Mouse (Mus musculus) MEL (cell line): ENCODE results near the gene Zic4. TPM values are rescaled to one million over a fixed set of nuclear protein-coding genes. Genes with fewer than 3 reads are reported as not detected.

Experiments
- DNase-seq: peaks from one replicate; pipeline ENCODE4 v3.0.0; 2011; ENCODE audit warnings: low read depth, low spot score
- H3K27ac ChIP-seq: 2 replicates; pipeline ENCODE4 v1.5.1; 2012; ENCODE audit warnings: low read depth, mild to moderate bottlenecking, control low read depth, low read length, moderate library complexity; ENCODE audit not compliant: control insufficient read depth
- H3K27me3 ChIP-seq, 2 experiments: fragments of 150-350 bp in 1 of 2; sonication (generic) in 1 of 2; 2 replicates each; pipeline ENCODE4 v1.6.1; 2012; ENCODE audit warnings: low read length in 2 of 2, mild to moderate bottlenecking in 2 of 2, improper control_type of control experiment in 1 of 2, moderate library complexity in 1 of 2; ENCODE audit not compliant: insufficient read depth in 2 of 2, control insufficient read depth in 1 of 2
- H3K36me3 ChIP-seq, 2 experiments: 2 replicates each; pipeline ENCODE4 v1.6.1; 2012 to 2014; ENCODE audit warnings: low read length in 2 of 2, improper control_type of control experiment in 1 of 2, inconsistent platforms in 1 of 2, mild to moderate bottlenecking in 1 of 2; ENCODE audit not compliant: insufficient read depth in 2 of 2, control insufficient read depth in 1 of 2
- H3K4me1 ChIP-seq, 2 experiments: fragments of 150-350 bp in 1 of 2; sonication (generic) in 1 of 2; 2 replicates each; pipeline ENCODE4 v1.6.1; 2012; ENCODE audit warnings: low read length in 2 of 2, improper control_type of control experiment in 1 of 2, mild to moderate bottlenecking in 1 of 2; ENCODE audit not compliant: insufficient read depth in 2 of 2, control insufficient read depth in 1 of 2
- H3K4me3 ChIP-seq, 2 experiments: fragments of 150-350 bp in 1 of 2; sonication (generic) in 1 of 2; 2 replicates each; pipeline ENCODE4 v1.5.1; 2012; ENCODE audit warnings: low read depth in 2 of 2, low read length in 2 of 2, mild to moderate bottlenecking in 2 of 2, moderate library complexity in 2 of 2, control low read depth in 1 of 2, improper control_type of control experiment in 1 of 2; ENCODE audit not compliant: control insufficient read depth in 1 of 2, insufficient read depth in 1 of 2
- H3K79me2 ChIP-seq: 2 replicates; pipeline ENCODE4 v1.6.1; 2012; ENCODE audit warnings: mild to moderate bottlenecking, low read length, moderate library complexity; ENCODE audit not compliant: control insufficient read depth, poor library complexity, insufficient read depth
- H3K9ac ChIP-seq: 2 replicates; pipeline ENCODE4 v1.6.1; 2012; ENCODE audit warnings: low read depth, mild to moderate bottlenecking, control low read depth, low read length, moderate library complexity; ENCODE audit not compliant: control insufficient read depth, poor library complexity, severe bottlenecking
- H3K9me3 ChIP-seq: fragments of 150-350 bp; sonication (generic); replicated peaks from 2 replicates; pipeline ENCODE4 v1.6.1; 2012; ENCODE audit warnings: mild to moderate bottlenecking, low read length, improper control_type of control experiment, moderate library complexity; ENCODE audit not compliant: insufficient read depth
- CHD1 ChIP-seq: IDR thresholded peaks from 2 replicates; pipeline ENCODE4 v1.6.1; 2012; ENCODE audit warnings: low read depth, mild to moderate bottlenecking, inconsistent platforms, low read length, improper control_type of control experiment
- CTCF ChIP-seq, 3 experiments: IDR thresholded peaks in 2 of 3; conservative IDR thresholded peaks in 1 of 3; 2 replicates each; pipeline ENCODE4 v1.5.1; 2011 to 2012; ENCODE audit warnings: low read length in 3 of 3, low read depth in 2 of 3, mild to moderate bottlenecking in 2 of 3, improper control_type of control experiment in 1 of 3, inconsistent platforms in 1 of 3, mixed read lengths in 1 of 3, moderate library complexity in 1 of 3; ENCODE audit not compliant: control insufficient read depth in 1 of 3, insufficient read depth in 1 of 3, poor library complexity in 1 of 3, severe bottlenecking in 1 of 3
- E2F4 ChIP-seq: IDR thresholded peaks from 2 replicates; pipeline ENCODE4 v1.6.1; 2011; ENCODE audit warnings: low read depth, low read length, improper control_type of control experiment, borderline replicate concordance
- ELF1 ChIP-seq: IDR thresholded peaks from 2 replicates; pipeline ENCODE4 v1.6.1; 2014; ENCODE audit warnings: low read depth, mild to moderate bottlenecking, inconsistent platforms, low read length, improper control_type of control experiment, moderate library complexity
- EP300 ChIP-seq, 2 experiments: IDR thresholded peaks; 2 replicates each; pipeline ENCODE4 v1.6.1; 2011; ENCODE audit warnings: improper control_type of control experiment in 2 of 2, low read length in 2 of 2, low read depth in 1 of 2, mild to moderate bottlenecking in 1 of 2
- ETS1 ChIP-seq: IDR thresholded peaks from 2 replicates; pipeline ENCODE4 v1.6.1; 2012; ENCODE audit warnings: low read depth, mild to moderate bottlenecking, inconsistent platforms, low read length, improper control_type of control experiment, moderate library complexity
- JUND ChIP-seq: IDR thresholded peaks from 2 replicates; pipeline ENCODE4 v1.6.1; 2011; ENCODE audit warnings: low read depth, mild to moderate bottlenecking, improper control_type of control experiment, low read length
- MAX ChIP-seq: IDR thresholded peaks from 2 replicates; pipeline ENCODE4 v1.6.1; 2011; ENCODE audit warnings: low read length, improper control_type of control experiment
- MAZ ChIP-seq: IDR thresholded peaks from 2 replicates; pipeline ENCODE4 v1.6.1; 2012; ENCODE audit warnings: low read depth, mild to moderate bottlenecking, inconsistent platforms, low read length, improper control_type of control experiment
- MEF2A ChIP-seq: IDR thresholded peaks from 2 replicates; pipeline ENCODE4 v1.6.1; 2014; ENCODE audit warnings: low read depth, mild to moderate bottlenecking, inconsistent platforms, low read length, improper control_type of control experiment; ENCODE audit not compliant: poor library complexity, insufficient replicate concordance, severe bottlenecking; ENCODE audit errors: extremely low read depth
- MXI1 ChIP-seq: IDR thresholded peaks from 2 replicates; pipeline ENCODE4 v1.6.1; 2011; ENCODE audit warnings: mild to moderate bottlenecking, low read depth, low read length, improper control_type of control experiment
- MYB ChIP-seq: IDR thresholded peaks from 2 replicates; pipeline ENCODE4 v1.6.1; 2011; ENCODE audit warnings: mild to moderate bottlenecking, low read depth, low read length, improper control_type of control experiment
- NELFE ChIP-seq: IDR thresholded peaks from 2 replicates; pipeline ENCODE4 v1.6.1; 2011; ENCODE audit warnings: low read depth, low read length, improper control_type of control experiment
- POLR2A ChIP-seq, 2 experiments: IDR thresholded peaks; 2 replicates each; pipeline ENCODE4 v1.6.1; 2011 to 2012; ENCODE audit warnings: low read length in 2 of 2, mild to moderate bottlenecking in 2 of 2, control low read depth in 1 of 2, improper control_type of control experiment in 1 of 2, low read depth in 1 of 2, moderate library complexity in 1 of 2; ENCODE audit not compliant: control insufficient read depth in 1 of 2, insufficient read depth in 1 of 2, poor library complexity in 1 of 2
- POLR2AphosphoS2 ChIP-seq: IDR thresholded peaks from 2 replicates; pipeline ENCODE4 v1.6.1; 2011; ENCODE audit warnings: low read length, improper control_type of control experiment
- POLR2AphosphoS5 ChIP-seq: IDR thresholded peaks from 2 replicates; pipeline ENCODE4 v1.6.1; 2012; ENCODE audit warnings: low read depth, borderline replicate concordance, mild to moderate bottlenecking, inconsistent platforms, low read length, moderate library complexity, mixed read lengths
- SIN3A ChIP-seq: IDR thresholded peaks from 2 replicates; pipeline ENCODE4 v1.6.1; 2012; ENCODE audit warnings: low read length, improper control_type of control experiment, inconsistent platforms
- TCF12 ChIP-seq: IDR thresholded peaks from 2 replicates; pipeline ENCODE4 v1.6.1; 2014; ENCODE audit warnings: low read depth, mild to moderate bottlenecking, inconsistent platforms, low read length, improper control_type of control experiment, moderate library complexity
- UBTF ChIP-seq: IDR thresholded peaks from 2 replicates; pipeline ENCODE4 v1.6.1; 2012; ENCODE audit warnings: low read depth, mild to moderate bottlenecking, inconsistent platforms, low read length, improper control_type of control experiment, moderate library complexity, borderline replicate concordance; ENCODE audit not compliant: insufficient read depth
- USF1 ChIP-seq: IDR thresholded peaks from 2 replicates; pipeline ENCODE4 v1.6.1; 2014; ENCODE audit warnings: low read depth, mild to moderate bottlenecking, inconsistent platforms, low read length, improper control_type of control experiment, moderate library complexity
- USF2 ChIP-seq, 2 experiments: IDR thresholded peaks; 2 replicates each; pipeline ENCODE4 v1.6.1; 2011 to 2012; ENCODE audit warnings: improper control_type of control experiment in 2 of 2, low read length in 2 of 2, borderline replicate concordance in 1 of 2, inconsistent platforms in 1 of 2, low read depth in 1 of 2, mild to moderate bottlenecking in 1 of 2; ENCODE audit not compliant: insufficient read depth in 1 of 2
- ZC3H11A ChIP-seq: IDR thresholded peaks from 2 replicates; pipeline ENCODE4 v1.6.1; 2012; ENCODE audit warnings: low read depth, mild to moderate bottlenecking, inconsistent platforms, low read length, improper control_type of control experiment
- ZMIZ1 ChIP-seq: IDR thresholded peaks from 2 replicates; pipeline ENCODE4 v1.6.1; 2012; ENCODE audit warnings: low read depth, mild to moderate bottlenecking, inconsistent platforms, low read length, improper control_type of control experiment, moderate library complexity
- ZNF384 ChIP-seq: IDR thresholded peaks from 2 replicates; pipeline ENCODE4 v1.6.1; 2012; ENCODE audit warnings: low read depth, mild to moderate bottlenecking, inconsistent platforms, low read length, improper control_type of control experiment
- polyA plus RNA-seq, 2 experiments: library from polyadenylated mRNA; stranded (reverse) in 1 of 2; unstranded in 1 of 2; fragments of >175 nt in 1 of 2; fragments of >200 nt in 1 of 2; gene quantifications; 2 replicates each; pipeline versions ENCODE4 v1.2.1 to v1.2.4; 2012; ENCODE audit warnings: low replicate concordance in 2 of 2, low read depth in 1 of 2; ENCODE audit not compliant: insufficient read length in 2 of 2, insufficient read depth in 1 of 2, missing spikeins in 1 of 2
- total RNA-seq: library from RNA; depleted of rRNA; stranded (reverse); fragments of 300-350 nt; gene quantifications from 2 replicates; pipeline ENCODE4 v1.2.3, GENCODE M21; 2012

Zic4 gene
- total and polyA plus RNA-seq, 3 experiments = not detected

GRCm38 (mm10) chr9:91354434-91355269 lies 7.6 kb upstream of the Zic4 start:
- Histone ChIP-seq H3K27ac (no peak overlapping the region), H3K79me2 (no peaks in the 10 kb centered on the region), H3K9me3 (no peaks in the 10 kb centered on the region), H3K27me3 (no peaks in the 10 kb centered on the region), H3K36me3 (no peaks in the 10 kb centered on the region), H3K9ac (no peak overlapping the region), H3K4me1 (no peaks in the 10 kb centered on the region), H3K4me3 (no peak overlapping the region)
- TF ChIP-seq USF1 (no peak), TCF12 (no peak), MEF2A (no peak), MAX (no peak), E2F4 (no peak), ZC3H11A (no peak), POLR2AphosphoS2 (no peak), POLR2A (IDR thresholded peaks at IDR 0.05; ENCODE audit: control insufficient read depth in 1 of 2, insufficient read depth in 1 of 2, low read depth in 1 of 2, low read length in 2 of 2, poor library complexity in 1 of 2) (no peak), SIN3A (no peak), ELF1 (no peak), NELFE (no peak), POLR2AphosphoS5 (no peak), ZMIZ1 (no peak), JUND (no peak), UBTF (no peak)
- no peak for DNase-seq

DNA sequence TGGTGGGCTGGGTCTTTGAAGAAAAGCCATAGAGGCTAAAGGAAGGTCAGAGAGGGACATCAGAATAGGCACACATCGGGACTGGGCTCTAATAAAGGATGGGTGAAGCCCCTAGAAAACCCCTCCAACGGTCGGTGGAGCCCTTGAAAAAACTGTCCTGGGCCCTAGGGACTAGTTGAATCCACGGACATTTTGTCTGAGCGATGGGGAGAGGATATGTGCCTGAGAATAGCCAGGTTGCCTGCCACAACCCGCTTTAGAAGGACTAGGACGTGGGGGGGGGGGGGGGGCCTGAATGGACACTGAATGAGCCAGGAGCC lies 7.0 kb upstream of the Zic4 start:
- Histone ChIP-seq H3K27me3 (no peaks in the 10 kb centered on the region), H3K9me3 (no peaks in the 10 kb centered on the region), H3K4me3 (no peak overlapping the region), H3K9ac (no peak overlapping the region), H3K4me1 (no peaks in the 10 kb centered on the region), H3K27ac (no peak overlapping the region), H3K36me3 (no peaks in the 10 kb centered on the region), H3K79me2 (no peaks in the 10 kb centered on the region)
- TF ChIP-seq MXI1 = no peak
- no peak for TF ChIP-seq NELFE
- no peak for TF ChIP-seq ZNF384
- no peak for TF ChIP-seq MAZ
- TF ChIP-seq ZMIZ1 = no peak
- no peak for TF ChIP-seq USF2 (IDR thresholded peaks at IDR 0.05; ENCODE audit: borderline replicate concordance in 1 of 2, insufficient read depth in 1 of 2, low read depth in 1 of 2, low read length in 2 of 2)
- TF ChIP-seq MEF2A = no peak
- TF ChIP-seq EP300 (IDR thresholded peaks at IDR 0.05; ENCODE audit: low read depth in 1 of 2, low read length in 2 of 2) = no peak
- TF ChIP-seq MYB = no peak
- no peak for TF ChIP-seq CTCF (IDR thresholded peaks at IDR 0.05 in 2 of 3, conservative IDR thresholded peaks at IDR 0.05 in 1 of 3; ENCODE audit: control insufficient read depth in 1 of 3, insufficient read depth in 1 of 3, low read depth in 2 of 3, low read length in 3 of 3, poor library complexity in 1 of 3, severe bottlenecking in 1 of 3)
- no peak for TF ChIP-seq ETS1
- TF ChIP-seq CHD1 = no peak
- DNase-seq = no peak
